Mouse (Mus musculus) adrenal gland, adult 8-10 months (tissue): ENCODE data around the gene Fam118a. TPM values are rescaled to one million over a fixed set of nuclear protein-coding genes. Genes with fewer than 3 reads are reported as not detected.
"Not testable (repeated sequence)": the region's sequence is repeated elsewhere in the genome, so short reads cannot be mapped to it uniquely, and the experiment has no call there.

ENCODE experiments used
- DNase-seq: peaks from one replicate; pipeline ENCODE4 v3.0.0; 2022
- total RNA-seq, 4 experiments: library from RNA; stranded (reverse); gene quantifications; 2 replicates each; pipeline ENCODE4 v1.2.4; 2022

Fam118a gene
- total RNA-seq: 10 to 100 TPM; 12.6 to 17.2 (median 15.2) TPM

GRCm38 (mm10) chr15:85028648-85029047 lies at the start of gene Fam118a:
TSS of gene Fam118a (plus strand) at chr15:85028948.
- not testable (repeated sequence) for DNase-seq

DNA sequence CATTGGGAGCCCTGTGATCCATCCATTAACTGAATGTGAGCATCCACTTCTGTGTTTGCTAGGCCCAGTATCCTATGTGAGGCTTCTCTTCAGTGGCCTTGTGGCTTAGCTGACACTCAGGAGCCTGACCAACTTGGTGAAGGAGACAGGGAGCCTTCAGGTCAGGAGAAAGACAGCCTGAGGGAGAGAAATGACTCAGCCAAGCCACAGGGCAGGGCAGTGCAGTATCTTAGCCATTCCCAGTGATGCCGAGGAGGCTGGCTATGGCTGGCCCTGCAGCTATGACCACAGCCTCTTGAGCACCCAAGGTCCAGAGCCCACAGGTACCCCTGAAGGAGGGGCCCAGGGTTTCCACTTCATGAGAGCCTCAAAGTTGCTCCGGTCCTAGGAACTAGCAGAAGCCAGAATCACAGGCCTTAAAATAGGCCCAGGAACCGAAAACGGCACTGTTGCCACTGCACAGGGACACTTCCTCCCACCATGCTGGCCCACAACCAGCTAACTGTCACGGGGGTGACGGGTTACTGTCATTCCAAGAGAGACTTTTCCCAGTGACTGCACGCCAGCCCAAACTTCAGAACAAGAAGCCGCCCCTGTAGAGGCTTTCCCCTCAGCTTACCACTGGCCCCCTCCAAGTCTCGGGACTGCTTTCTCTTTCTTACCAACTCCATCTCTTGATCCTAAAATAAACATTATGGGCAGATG lies 47.0 kb upstream of the Fam118a start:
- DNase-seq: no peak

DNA sequence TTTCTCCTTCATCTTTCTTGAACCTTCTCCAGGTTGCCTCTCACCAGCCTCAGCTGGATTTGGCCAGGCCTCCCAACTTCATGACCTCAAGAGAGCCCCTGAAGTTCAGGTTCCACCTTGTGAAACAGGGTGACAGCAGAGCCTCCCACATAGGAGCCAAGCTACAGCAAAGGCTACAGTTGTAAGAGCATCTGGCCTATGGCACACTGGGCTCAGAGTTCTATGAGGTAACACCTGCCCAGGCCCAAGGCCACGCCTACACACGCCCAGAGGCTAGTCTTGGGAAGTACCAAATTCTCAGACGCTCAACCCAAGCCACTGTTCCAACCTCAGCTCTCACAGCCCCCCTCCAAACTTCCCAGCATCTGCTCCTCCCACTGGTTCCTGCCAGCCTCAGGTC lies 45.9 kb upstream of the Fam118a start:
- no peak for DNase-seq

DNA sequence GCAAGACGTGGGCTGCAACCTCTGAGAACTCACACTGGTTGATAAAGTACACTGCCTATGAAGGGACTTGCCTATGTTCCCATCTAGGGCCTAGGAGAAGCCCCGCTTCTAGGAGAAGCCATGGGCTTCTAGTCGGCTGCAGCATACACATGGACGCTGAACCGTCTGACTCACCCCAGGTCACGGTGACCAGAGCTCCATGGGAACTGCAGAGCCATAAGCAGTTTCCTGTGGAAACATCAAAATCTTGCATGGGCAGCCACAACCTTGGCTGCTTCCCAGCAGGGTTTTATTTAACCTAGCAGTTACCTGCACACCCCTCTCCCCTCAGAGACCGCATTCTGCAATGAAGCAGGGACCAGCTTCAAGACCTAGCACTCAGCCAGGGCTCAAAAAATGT lies 45.0 kb upstream of the Fam118a start:
- no peak for DNase-seq

DNA sequence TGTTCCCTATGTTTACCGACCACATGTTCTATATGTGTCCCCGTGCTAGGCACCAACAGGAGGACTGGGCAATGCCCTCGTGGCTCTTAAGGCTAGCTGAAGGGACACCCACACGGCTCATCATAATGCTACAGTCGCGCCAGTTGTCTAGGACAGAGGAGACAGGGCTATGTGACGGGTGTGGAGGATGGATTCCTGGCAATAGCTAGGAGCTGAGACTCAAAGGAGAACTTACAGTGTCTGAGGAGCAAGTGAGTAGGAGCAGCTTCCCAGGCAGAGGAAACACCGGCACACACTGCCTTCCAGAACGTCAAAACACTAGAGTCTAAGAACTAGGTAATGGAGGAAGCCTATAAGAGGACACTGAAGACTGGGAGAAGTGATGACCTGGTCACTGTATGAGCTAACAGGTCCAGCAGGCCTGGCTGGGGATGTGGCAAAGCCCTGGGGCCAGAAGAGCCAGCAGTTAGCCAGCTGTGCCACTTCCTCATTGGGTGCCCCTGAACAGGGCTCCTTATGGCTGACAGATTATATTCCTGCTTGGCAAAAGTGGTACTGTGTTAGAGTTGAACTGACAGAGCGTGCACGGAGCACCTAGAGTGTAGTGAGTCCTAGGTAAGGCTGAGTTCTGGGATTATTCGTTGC lies 43.1 kb upstream of the Fam118a start:
- no peak for DNase-seq

DNA sequence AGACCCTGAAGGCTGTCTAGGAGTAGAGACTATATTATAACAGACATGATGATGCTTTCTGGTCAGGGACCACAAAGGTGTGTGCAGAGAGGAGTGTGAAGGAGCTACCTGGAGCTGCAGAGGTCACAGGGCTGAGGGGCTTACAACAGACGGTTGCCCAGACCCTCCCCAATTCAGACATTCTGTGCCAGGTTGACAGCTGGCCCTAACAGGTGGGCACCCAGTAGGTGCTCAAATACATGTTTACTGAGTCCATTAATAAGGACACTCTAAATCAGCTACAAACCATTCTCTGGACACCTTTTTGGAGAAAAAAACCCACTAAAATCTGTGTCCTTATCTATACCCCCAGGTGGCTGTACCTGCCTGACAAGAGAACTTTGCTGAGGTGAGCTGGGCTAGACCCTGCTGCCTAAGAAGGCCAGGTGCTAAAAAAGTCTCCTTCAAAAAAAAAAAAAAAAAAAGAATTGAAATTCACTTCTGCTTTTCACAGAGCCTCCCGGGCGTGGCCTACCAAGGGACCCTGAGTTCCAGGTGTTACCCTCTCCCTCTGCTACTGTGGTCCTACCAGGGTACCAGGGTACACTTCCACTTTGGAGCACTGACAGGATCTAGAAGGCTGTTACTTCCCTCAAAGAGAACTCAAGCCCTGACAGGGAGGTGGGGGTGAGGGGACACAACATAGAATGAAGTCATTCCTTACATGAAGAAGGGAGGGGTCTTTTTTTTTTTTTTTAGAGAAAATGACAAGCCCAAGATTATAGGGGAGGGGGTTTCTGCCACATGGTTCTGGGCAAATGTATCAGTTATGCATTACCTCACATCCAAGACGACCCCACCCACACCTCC lies 42.4 kb upstream of the Fam118a start:
- no peak for DNase-seq

DNA sequence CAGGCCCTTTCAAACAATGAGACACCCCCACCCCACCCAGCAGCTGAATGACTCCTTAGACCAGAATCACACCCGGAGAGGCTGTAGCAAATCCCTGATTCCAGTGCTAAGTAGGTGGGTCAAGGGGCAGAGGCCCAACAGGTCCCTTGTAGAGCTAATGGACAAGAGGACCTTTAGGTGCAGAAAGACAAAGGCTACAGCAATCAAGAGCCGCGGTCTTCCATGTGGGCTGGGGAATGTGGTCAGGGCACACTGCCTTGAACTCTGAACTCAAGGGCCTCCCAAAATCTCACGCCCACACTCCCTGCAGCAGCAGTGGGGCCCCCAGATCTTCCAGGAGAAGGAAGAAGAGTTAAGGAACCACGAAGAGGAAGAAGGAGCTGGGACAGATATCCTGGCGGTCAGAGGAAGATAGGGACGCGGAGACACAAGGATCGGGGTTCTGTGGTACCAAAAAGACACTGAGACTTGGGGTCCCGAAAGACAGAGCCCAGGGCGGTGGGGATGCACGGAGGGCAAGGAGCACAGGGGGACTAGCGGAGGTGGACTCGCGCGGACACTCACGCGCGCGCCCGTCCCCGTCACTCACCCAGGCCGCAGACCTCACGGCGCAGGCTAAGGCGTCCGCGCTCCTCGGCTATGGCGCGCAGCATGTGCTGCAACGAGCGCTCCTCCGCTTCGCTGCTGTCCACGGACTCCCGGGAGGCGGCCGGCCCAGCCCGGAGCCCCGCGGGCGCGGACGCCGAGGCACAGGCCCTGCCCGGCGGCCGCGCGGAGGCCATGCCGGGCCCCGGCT lies 41.5 kb upstream of the Fam118a start:
- no peak for DNase-seq

DNA sequence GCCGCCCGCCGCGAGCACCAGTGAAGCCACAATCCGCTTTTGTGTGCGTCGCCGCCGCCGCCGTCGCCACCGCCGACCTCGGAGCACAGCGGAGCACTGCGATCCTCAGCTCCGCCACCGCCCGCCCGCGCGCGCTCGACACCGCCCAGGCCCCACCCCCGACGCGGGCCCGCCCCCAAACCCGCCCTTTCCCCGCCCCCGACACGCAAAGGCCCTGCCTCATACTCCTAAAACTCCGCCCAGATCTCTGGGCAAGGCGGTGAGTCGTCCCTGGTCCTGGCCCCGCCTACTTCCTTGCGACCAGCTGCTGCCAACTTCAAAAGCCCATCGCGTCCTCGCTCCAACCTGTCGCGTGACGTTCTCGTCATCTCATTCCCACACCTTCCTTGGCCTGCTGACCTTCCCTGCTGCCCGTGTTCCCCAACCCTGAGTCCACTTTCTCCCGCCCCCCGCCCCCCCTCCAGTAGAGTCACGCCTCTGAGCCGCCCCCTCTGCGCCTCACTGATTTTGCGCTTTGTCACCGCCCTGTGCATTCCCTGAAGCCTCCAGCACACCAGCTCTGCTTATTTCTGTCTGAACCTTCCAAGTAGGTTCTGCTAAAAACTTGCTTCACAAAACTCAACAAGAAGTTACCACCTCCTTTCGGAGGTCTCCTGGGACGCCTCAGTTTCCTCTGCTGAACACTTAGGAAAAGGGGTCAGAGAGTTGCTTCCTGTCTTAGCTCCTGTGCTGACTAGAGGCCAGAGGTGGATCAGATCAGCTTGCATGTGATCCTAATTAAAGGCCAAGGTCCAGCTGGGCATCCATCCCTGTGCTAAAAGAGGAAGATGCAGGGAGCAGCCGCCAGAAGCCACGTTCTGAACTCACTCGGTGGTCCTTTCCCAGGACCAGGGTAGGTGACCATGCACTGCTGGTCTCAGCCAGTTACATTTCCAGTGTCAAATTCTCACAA lies 40.6 kb upstream of the Fam118a start, which contains the start of gene 5031439G07Rik:
5031439G07Rik (minus strand) TSS at position 678 of the 952 bp plus-strand sequence.
- peak; percentile 92 for DNase-seq

- DNase-seq: no peak
Measured at GRCm38 (mm10) chr15:84989098-84989497, 39.6 kb upstream of the Fam118a start.

GRCm38 (mm10) chr15:84989771-84990170 lies 39.0 kb upstream of the Fam118a start:
- DNase-seq: no peak

DNA sequence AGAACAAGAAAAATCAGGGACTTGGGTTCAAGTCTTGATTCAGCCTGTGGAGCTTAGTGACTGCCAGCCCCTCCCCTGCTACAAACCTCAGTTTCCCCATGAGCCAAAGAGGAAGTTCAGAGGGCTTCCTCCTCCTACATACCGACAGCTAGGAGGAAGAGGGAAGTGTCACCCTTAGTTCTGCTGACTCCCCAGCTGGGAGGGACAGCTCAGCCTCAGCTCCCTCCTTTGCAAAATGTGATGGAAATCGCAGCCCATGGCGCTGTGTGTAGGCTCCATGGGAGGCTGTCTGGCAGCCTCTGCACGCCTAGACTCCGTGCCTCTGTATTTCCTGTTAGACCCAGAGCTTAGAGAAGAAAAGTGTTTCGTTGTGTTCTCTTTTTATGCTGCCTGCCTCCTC lies 34.2 kb upstream of the Fam118a start:
- DNase-seq: no peak

GRCm38 (mm10) chr15:84995041-84995440 lies 33.7 kb upstream of the Fam118a start:
- DNase-seq: no peak

DNA sequence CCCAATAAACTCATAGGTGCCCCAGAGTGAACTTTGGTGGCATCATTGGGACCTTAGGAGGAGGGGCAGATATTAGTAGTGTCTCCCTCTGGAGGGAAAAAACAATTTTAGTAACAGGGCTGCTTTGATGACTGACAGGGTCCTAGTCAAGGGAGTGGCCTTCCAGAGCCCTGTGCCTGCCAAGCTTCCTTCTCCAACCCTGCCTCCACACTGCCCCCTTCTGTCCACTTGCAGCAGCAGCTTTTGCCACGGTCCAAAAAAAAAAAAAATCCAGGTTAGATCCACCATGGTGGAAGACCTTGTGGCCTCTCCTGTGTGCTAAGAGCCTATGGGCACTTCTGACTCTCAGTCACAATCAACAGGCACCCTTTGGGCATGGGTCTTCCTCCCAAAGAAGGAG lies 32.8 kb upstream of the Fam118a start:
- peak; percentile 58 for DNase-seq

GRCm38 (mm10) chr15:84997768-84998454 lies 30.8 kb upstream of the Fam118a start:
- DNase-seq: no peak

GRCm38 (mm10) chr15:84999911-85000310 lies 28.8 kb upstream of the Fam118a start:
- DNase-seq: no peak

- peak; percentile 50 for DNase-seq
Measured at GRCm38 (mm10) chr15:85000984-85001982, 27.5 kb upstream of the Fam118a start.

DNA sequence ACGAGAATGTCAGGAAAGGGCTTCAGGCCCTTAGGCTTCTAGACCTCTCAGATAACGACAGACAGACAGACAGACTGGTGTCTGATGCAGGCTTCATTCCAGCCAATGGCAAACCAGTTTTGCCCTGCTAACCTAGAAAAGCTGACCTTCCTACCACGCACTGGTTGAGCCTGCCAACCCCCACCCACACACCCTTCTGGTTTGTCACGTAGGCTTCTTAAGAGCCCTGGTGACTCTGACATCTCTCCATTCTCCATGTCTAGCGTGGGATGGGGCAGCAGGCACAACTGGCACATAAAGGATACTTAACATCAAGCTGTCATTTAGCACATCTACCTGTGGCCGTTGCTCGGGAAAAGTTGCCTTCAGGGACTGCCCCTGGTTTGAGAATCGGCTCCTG lies 19.1 kb upstream of the Fam118a start:
- DNase-seq: no peak

GRCm38 (mm10) chr15:85011895-85012661 lies 16.7 kb upstream of the Fam118a start:
- no peak for DNase-seq
